Mouse (Mus musculus) limb, embryonic 11.5 days (tissue): ENCODE data around the gene Hist1h2bc. TPM values are rescaled to one million over a fixed set of nuclear protein-coding genes. Genes with fewer than 3 reads are reported as not detected.

Experiments
- ATAC-seq: fragments of 200-750 bp; cut with Nextera tagmentation; 2 replicates; pipeline ENCODE4 v1.8.0; 2017; ENCODE audit warnings: low read depth; ENCODE audit not compliant: insufficient number of reproducible peaks, low FRiP score, low TSS enrichment
- DNase-seq: peaks from one replicate; pipeline ENCODE4 v3.0.0-alpha.2; 2015; ENCODE audit warnings: low spot score
- H3K27ac ChIP-seq: fragments of 300-500 bp; sonication (generic); replicated peaks from 2 replicates; pipeline ENCODE4 v1.5.1; 2014; ENCODE audit warnings: low read depth, mild to moderate bottlenecking, low read length
- H3K27me3 ChIP-seq: fragments of 300-500 bp; sonication (generic); 2 replicates; pipeline ENCODE4 v1.6.1; 2014; ENCODE audit warnings: mild to moderate bottlenecking, low read length, mixed read lengths; ENCODE audit not compliant: control insufficient read depth, insufficient read depth
- H3K36me3 ChIP-seq: fragments of 300-500 bp; sonication (generic); 2 replicates; pipeline ENCODE4 v1.6.1; 2014; ENCODE audit warnings: mild to moderate bottlenecking, low read length, moderate library complexity, mixed read lengths; ENCODE audit not compliant: control insufficient read depth, insufficient read depth
- H3K4me1 ChIP-seq: fragments of 300-500 bp; sonication (generic); 2 replicates; pipeline ENCODE4 v1.6.1; 2014; ENCODE audit warnings: low read length, mixed read lengths; ENCODE audit not compliant: control insufficient read depth, insufficient read depth
- H3K4me2 ChIP-seq: fragments of 300-500 bp; sonication (generic); 2 replicates; pipeline ENCODE4 v1.6.1; 2014; ENCODE audit warnings: low read depth, mild to moderate bottlenecking, moderate library complexity; ENCODE audit not compliant: severe bottlenecking
- H3K4me3 ChIP-seq: fragments of 300-500 bp; sonication (generic); 2 replicates; pipeline ENCODE4 v1.5.1; 2014; ENCODE audit warnings: low read depth, low read length
- H3K9ac ChIP-seq: fragments of 300-500 bp; sonication (generic); 2 replicates; pipeline ENCODE4 v1.6.1; 2014; ENCODE audit warnings: mild to moderate bottlenecking, low read length
- H3K9me3 ChIP-seq: fragments of 300-500 bp; sonication (generic); 2 replicates; pipeline ENCODE4 v1.6.1; 2016; ENCODE audit warnings: low read length; ENCODE audit not compliant: control insufficient read depth
- WGBS: fragments of 180-500 bp; shearing (Covaris S2); extraction: QIAGEN DNeasy Blood & Tissue Kit; methylation state at CpG from one replicate; pipeline ENCODE4 v1.1.7; 2014; 5-methylcytosine and 5-hydroxymethylcytosine counted together
- polyA plus RNA-seq: library from polyadenylated mRNA; unstranded; fragments of >200 nt; fragmentation: Nextera tagmentation; extraction: Ambion mirVana; gene quantifications from 2 replicates; pipeline ENCODE4 v1.2.1, GENCODE M21; 2014

The Hist1h2bc gene
- polyA plus RNA-seq, 1 experiment from 2014 or later, result 19.9 TPM

DNA sequence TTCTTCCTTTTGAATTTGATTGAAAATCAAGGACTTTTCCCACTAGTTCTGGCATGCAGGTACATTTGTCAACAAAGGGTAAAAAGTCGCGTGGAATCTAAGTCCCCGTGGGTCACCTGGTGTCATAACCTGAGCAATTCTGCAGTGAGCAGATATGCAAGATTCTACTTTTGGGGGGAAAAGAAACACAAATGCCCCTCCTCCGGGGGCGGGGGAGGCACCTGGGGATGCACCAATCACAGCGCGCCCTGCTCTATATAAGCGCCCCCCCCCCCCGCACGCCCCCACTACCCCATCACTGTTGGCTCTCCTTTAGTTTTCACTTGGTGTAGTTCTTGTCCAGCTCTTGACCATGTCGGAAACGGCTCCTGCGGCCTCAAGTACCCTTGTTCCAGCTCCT lies 11.5 kb downstream of the Hist1h2bc start, which contains the start of gene Hist1h1t:
Gene Hist1h1t, plus strand, starts transcription at position 301 of the 400 bp plus-strand sequence.
- peak within 1 kb of the TSS; percentile 45 for H3K27ac ChIP-seq
- H3K27me3 ChIP-seq, result no peaks in the 10 kb centered on the region
- DNase-seq (no peak), ATAC-seq (no peak)
- WGBS, result 45% methylated on average over 13 of the region's 13 CpGs
- no peaks in the 10 kb centered on the region for H3K36me3 ChIP-seq
- H3K4me3 ChIP-seq, result no peak within 1 kb of the TSS
- peak within 1 kb of the TSS; percentile 7; the same call in 1 of the 2 replicates for H3K4me2 ChIP-seq
- peak within 1 kb of the TSS; percentile 34; the same call in 1 of the 2 replicates for H3K9ac ChIP-seq
- H3K4me1 ChIP-seq, result no peaks in the 10 kb centered on the region
- no peaks in the 10 kb centered on the region for H3K9me3 ChIP-seq

GRCm38 (mm10) chr13:23696061-23696474 lies 12.1 kb downstream of the Hist1h2bc start:
- Histone ChIP-seq H3K36me3 (no peaks in the 10 kb centered on the region), H3K9me3 (no peaks in the 10 kb centered on the region), H3K9ac (peak overlapping the region; percentile 34; the same call in 1 of the 2 replicates), H3K27me3 (no peaks in the 10 kb centered on the region), H3K4me2 (peak overlapping the region; percentile 7; the same call in 1 of the 2 replicates), H3K27ac (peak overlapping the region; percentile 45), H3K4me1 (no peaks in the 10 kb centered on the region), H3K4me3 (no peak overlapping the region)
- 53% methylated on average over 15 of the region's 15 CpGs for WGBS
- peak; percentile 25 for DNase-seq
- ATAC-seq, result no peak

GRCm38 (mm10) chr13:23697491-23698299 lies 13.7 kb downstream of the Hist1h2bc start:
- no peaks in the 10 kb centered on the region for H3K27me3 ChIP-seq
- under 1% methylated on average over 22 of the region's 32 CpGs for WGBS
- H3K4me1 ChIP-seq, result no peaks in the 10 kb centered on the region
- peak overlapping the region; percentile 86 for H3K27ac ChIP-seq
- peak overlapping the region; percentile 55 for H3K4me2 ChIP-seq
- peak overlapping the region; percentile 37 for H3K4me3 ChIP-seq
- H3K36me3 ChIP-seq, result no peaks in the 10 kb centered on the region
- DNase-seq, result peak; percentile 79
- peak overlapping the region; percentile 74 for H3K9ac ChIP-seq
- no peaks in the 10 kb centered on the region for H3K9me3 ChIP-seq
- peak; percentile 83 for ATAC-seq

GRCm38 (mm10) chr13:23698300-23698693 lies 14.3 kb downstream of the Hist1h2bc start, which contains the start of gene Hist1h4c:
Gene Hist1h4c (minus strand): TSS chr13:23698454.
- ATAC-seq, result peak; percentile 96
- 0% methylated on average over 16 of the region's 22 CpGs for WGBS
- DNase-seq, result peak; percentile 100
- peak within 1 kb of the TSS; percentile 37 for H3K4me3 ChIP-seq
- H3K27me3 ChIP-seq, result no peaks in the 10 kb centered on the region
- peak within 1 kb of the TSS; percentile 55 for H3K4me2 ChIP-seq
- peak within 1 kb of the TSS; percentile 86 for H3K27ac ChIP-seq
- peak within 1 kb of the TSS; percentile 74 for H3K9ac ChIP-seq
- no peaks in the 10 kb centered on the region for H3K4me1 ChIP-seq
- H3K36me3 ChIP-seq, result no peaks in the 10 kb centered on the region
- no peaks in the 10 kb centered on the region for H3K9me3 ChIP-seq

- peak overlapping the region; percentile 31 for H3K27ac ChIP-seq
- H3K9ac ChIP-seq, result no peak overlapping the region
- no peak overlapping the region for H3K4me2 ChIP-seq
- H3K9me3 ChIP-seq, result no peaks in the 10 kb centered on the region
- no peaks in the 10 kb centered on the region for H3K36me3 ChIP-seq
- no peaks in the 10 kb centered on the region for H3K4me1 ChIP-seq
- no peaks in the 10 kb centered on the region for H3K27me3 ChIP-seq
- peak; percentile 18 for DNase-seq
- WGBS, result 78% methylated on average over 6 of the region's 6 CpGs
- H3K4me3 ChIP-seq, result no peak overlapping the region
- no peak for ATAC-seq
Observed at GRCm38 (mm10) chr13:23698996-23699395, 15.0 kb downstream of the Hist1h2bc start.

- no peaks in the 10 kb centered on the region for H3K27me3 ChIP-seq
- no peaks in the 10 kb centered on the region for H3K9me3 ChIP-seq
- no peak overlapping the region for H3K4me3 ChIP-seq
- no peak overlapping the region for H3K27ac ChIP-seq
- no peaks in the 10 kb centered on the region for H3K4me1 ChIP-seq
- peak; percentile 16 for DNase-seq
- no peaks in the 10 kb centered on the region for H3K36me3 ChIP-seq
- 73% methylated on average over 3 of the region's 3 CpGs for WGBS
- no peak overlapping the region for H3K9ac ChIP-seq
- no peak overlapping the region for H3K4me2 ChIP-seq
- no peak for ATAC-seq
Observed at GRCm38 (mm10) chr13:23699767-23700166, 15.8 kb downstream of the Hist1h2bc start.

DNA sequence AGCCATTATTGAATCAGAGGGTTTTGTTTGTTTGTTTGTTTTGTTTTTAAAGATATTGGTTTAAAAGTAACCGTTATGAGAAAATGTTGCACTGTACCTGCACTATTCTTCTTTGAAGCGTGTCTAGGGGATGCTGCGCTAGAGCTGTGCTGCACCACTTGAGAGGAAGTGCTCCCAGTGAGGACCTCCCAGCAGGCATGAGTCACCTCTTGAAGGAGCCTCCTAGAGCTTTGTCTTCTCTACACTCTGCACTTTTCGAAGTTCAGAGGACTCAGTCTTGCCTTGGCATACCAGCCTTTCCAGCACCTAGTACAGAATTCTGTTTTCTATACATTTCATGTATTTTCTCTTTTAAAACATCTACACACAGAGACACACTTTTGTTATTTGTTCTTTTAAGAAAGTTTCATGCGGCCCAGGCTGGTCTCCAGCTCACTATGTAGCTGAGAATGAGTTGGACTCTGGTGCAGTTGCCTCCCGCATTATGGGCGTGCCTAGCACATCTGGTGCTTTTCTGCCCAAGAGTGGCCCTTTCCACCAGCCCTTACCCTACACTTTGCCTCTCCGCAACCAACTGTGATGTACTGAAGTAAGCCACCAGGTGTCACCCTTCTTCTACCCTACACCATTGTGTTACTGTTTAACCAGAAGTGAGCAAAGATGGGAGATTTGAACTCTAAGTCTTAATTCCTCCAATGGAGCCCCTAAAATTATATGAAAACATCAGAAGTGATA lies 17.0 kb downstream of the Hist1h2bc start:
- H3K4me1 ChIP-seq, result no peaks in the 10 kb centered on the region
- no peak overlapping the region for H3K4me3 ChIP-seq
- no peaks in the 10 kb centered on the region for H3K36me3 ChIP-seq
- H3K27me3 ChIP-seq, result no peaks in the 10 kb centered on the region
- H3K9me3 ChIP-seq, result no peaks in the 10 kb centered on the region
- no peak overlapping the region for H3K9ac ChIP-seq
- peak; percentile 66 for ATAC-seq
- peak; percentile 81 for DNase-seq
- 33% methylated on average over 8 of the region's 8 CpGs for WGBS
- no peak overlapping the region for H3K27ac ChIP-seq
- H3K4me2 ChIP-seq, result no peak overlapping the region

DNA sequence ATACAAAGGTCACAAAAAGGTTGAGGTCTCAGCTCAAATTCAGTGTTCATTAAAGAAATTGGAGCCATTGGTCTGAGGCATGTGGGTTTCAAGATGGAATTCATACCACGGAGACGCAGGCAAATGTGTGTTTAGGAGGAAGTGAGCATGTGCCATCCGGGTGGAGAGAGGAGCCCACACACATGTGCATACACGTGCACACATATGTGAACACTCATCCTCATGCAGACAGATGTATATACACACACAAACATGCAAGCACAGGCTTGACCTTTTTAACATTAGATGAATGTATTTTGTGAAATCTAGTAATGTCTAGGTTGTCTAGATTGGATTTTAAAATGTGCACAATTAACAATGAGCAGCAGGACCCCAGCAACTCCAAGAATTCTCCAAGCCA lies 18.2 kb downstream of the Hist1h2bc start:
- H3K4me2 ChIP-seq, result no peak overlapping the region
- H3K27ac ChIP-seq, result no peak overlapping the region
- no peaks in the 10 kb centered on the region for H3K4me1 ChIP-seq
- H3K4me3 ChIP-seq, result no peak overlapping the region
- no peaks in the 10 kb centered on the region for H3K27me3 ChIP-seq
- WGBS, result 83% methylated on average over 4 of the region's 4 CpGs
- H3K36me3 ChIP-seq, result no peaks in the 10 kb centered on the region
- DNase-seq (peak; percentile 13), ATAC-seq (no peak)
- H3K9ac ChIP-seq, result no peak overlapping the region
- no peaks in the 10 kb centered on the region for H3K9me3 ChIP-seq
